Mouse (Mus musculus): ENCODE results near the gene Dok7. TPM values are rescaled to one million over a fixed set of nuclear protein-coding genes. Genes with fewer than 3 reads are reported as not detected.

Dok7 gene
- total RNA-seq, 2 experiments from 2014 or later, result 19.0 to 21.5 TPM

DNA sequence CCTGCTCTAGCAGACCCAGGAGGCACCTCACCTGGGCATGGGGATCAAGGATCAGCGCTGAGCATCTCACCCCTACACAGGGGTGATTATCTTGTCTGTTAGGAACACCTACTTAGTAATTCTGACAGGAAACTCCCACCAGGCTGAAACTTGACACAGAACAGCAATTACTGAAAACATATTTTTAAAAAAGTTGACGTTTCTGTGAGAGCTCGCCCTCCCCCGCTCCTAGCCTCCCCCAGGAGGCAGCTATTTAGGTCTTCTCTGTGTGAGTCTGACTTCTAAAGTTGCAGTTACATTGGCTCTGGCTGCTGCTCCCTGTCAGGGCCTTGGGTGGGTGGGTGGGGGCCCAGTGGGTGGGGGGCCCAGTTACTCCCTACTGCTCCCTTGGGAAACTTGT, 55.9 kb downstream of the Dok7 start:
- peak in 1 of 2 experiments; percentile 48 for DNase-seq (ENCODE audit: low spot score in 2 of 2)

DNA sequence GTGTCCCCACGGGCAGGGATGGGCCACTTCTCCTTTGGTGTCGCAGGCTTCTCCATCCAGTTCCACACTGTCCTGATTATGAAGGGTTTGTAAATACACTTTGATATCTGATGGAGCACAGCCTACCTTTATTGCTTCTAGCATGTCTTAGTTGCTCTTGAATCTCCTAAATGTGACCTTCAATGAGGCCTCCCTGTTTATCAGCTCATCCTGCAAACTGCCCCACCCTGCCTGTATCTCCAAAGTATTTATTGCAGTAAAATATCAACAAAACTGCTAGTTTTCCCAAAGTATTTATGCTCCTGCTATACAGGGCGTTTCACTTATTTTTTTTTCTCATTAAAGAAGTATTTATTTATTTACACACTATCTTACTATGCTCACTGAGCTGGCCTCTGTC, 59.4 kb downstream of the Dok7 start:
- DNase-seq (ENCODE audit: low spot score in 2 of 2), result no peak

DNA sequence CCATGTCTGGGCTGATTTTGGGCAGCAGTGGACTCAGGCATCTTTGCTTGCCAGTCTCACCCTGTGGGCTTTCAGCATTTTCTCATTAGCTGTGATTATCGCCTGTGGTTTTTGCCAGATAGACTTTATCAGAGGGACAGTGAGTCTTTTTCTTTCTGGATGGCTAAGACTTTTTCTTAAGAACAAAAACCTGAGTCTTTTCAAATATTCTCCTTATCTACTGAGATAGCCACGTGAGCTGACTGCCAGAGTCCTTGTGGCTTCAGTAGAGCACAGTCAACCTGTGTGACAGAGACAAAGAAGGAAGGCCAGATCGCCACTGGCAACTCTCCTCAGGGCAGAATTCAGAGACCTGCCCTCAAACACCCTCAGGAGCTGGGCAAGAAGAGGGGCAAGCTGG, 61.1 kb downstream of the Dok7 start:
- DNase-seq (ENCODE audit: low spot score in 2 of 2), result no peak

DNA sequence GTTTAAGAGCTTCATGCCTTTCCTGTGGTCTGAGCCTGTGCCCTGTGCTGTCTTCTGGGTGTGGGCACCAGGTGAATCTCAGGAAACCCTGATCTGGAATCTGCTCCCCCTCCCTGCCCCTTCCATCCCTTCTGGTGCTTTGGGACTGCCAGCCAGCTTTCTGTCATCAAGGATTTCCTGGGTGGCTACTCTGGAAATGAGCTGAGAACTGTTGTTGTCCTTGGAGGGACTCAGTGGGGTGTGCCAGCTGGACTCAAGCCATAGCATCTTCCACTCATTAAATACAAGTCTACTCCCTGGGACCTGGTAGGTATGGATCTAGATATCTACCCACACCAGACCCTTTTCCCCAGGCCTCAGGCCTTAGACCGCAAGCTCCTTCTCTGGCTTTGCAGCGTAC, 61.9 kb downstream of the Dok7 start:
- no peak for DNase-seq (ENCODE audit: low spot score in 2 of 2)

- peak; percentile 26 to 56 for DNase-seq (ENCODE audit: low spot score in 2 of 2)
Observed at GRCm38 (mm10) chr5:35120024-35120423, 63.5 kb downstream of the Dok7 start.

DNA sequence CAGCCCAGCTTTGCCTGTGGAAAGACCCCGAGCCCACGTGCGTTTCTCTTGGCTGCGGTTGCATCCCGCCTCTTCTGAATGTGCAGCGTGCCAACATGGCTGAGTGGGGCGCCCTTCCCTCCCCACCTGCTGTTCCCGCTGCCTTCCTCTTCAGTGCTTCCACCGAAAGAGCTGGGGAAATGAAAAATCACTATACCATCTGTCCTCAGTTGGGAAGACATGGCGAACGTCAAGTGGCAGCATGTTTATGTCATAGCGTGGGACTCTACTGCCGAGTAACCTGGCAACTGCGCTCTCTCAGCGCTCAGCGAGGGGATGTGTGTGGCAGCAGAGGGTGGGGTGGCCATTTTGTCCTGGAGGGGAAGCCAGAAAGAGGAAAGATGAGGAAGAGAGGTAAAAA, 72.6 kb downstream of the Dok7 start:
- peak; percentile 83 to 90 for DNase-seq (ENCODE audit: low spot score in 2 of 2)

GRCm38 (mm10) chr5:35129767-35130191, 73.2 kb downstream of the Dok7 start:
- DNase-seq (ENCODE audit: low spot score in 2 of 2), result peak in 1 of 2 experiments; percentile 64

DNA sequence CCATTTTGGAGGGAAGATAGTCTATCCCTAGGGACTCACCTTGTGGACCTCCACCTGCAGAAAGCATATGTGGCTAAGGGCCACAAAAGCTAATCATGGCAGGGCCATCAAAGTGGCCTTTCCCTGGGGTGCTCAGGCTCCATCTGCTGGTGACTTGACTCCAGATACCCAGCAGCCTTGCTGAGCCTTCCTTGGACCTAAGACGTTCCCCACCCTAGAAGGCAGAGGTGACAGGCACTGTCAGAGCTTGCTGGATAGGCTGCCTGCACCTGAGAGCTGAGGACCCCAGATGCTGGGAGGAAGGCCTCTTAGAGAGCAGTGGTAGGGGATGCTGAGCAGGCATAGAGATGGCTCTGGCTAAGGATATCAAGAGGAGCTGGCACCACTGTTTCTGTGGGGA, 74.7 kb downstream of the Dok7 start:
- DNase-seq (ENCODE audit: low spot score in 2 of 2), result no peak

DNA sequence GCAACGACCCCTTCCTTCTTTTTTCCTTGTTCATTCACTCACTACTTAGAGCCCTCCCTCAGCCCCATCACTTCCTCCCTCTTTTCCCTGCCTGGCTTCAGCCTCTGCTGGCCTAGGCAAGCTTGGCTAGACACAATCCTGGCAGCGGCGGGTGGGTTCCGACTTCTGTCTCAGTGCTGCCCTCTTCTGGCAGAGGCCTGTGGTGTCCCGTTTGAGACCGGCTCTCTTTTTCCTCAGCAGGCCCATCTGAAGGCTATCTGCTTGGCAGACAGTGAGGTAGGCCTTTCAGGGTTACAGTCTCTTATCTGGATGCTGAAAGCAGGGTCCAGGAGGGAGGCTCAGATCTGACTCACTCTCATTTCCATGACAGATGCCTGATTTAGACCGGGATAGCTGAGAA, 75.2 kb downstream of the Dok7 start:
- DNase-seq (ENCODE audit: low spot score in 2 of 2), result peak; percentile 78 to 93

- no peak for DNase-seq (ENCODE audit: low spot score in 2 of 2)
Observed at GRCm38 (mm10) chr5:35132278-35132980, 75.9 kb downstream of the Dok7 start.

GRCm38 (mm10) chr5:35133468-35133867, 76.9 kb downstream of the Dok7 start:
- DNase-seq (ENCODE audit: low spot score in 2 of 2), result no peak

- no peak for DNase-seq (ENCODE audit: low spot score in 2 of 2)
Observed at GRCm38 (mm10) chr5:35134286-35134685, 77.7 kb downstream of the Dok7 start.

GRCm38 (mm10) chr5:35135903-35136302, 79.3 kb downstream of the Dok7 start:
- DNase-seq (ENCODE audit: low spot score in 2 of 2), result no peak

Small RNA genes lying within 50 kb of the gene (microRNA-seq; reads per million reads assigned to microRNA genes)
- gene Mir3097, result 13.8 to 14.1 reads per million in 2 experiments

Other genes starting within 250 kb of the Dok7 start
- 1 to 10 TPM; 5.7 to 6.2 TPM for gene Msantd1, start 148.8 kb upstream of the Dok7 start, total RNA-seq (2021)
- gene Rgs12, start 107.3 kb upstream of the Dok7 start, total RNA-seq (2021), result 10 to 100 TPM; 43.3 to 44.2 TPM
- 1 to 10 TPM; 1.0 to 2.2 TPM for gene Hgfac, start 15.3 kb upstream of the Dok7 start, total RNA-seq (2021)
- 100 to 1,000 TPM; 142 to 166 TPM for gene Lrpap1, start 49.0 kb downstream of the Dok7 start, total RNA-seq (2021)
- gene Adra2c, start 221.6 kb downstream of the Dok7 start, total RNA-seq (2021), result 10 to 100 TPM; 26.9 to 32.3 TPM

Data from layer of hippocampus, adult 18-20 months (tissue).